Mouse (Mus musculus) spleen, adult 10 weeks (tissue): ENCODE data around the gene Dnaja3. TPM values are rescaled to one million over a fixed set of nuclear protein-coding genes. Genes with fewer than 3 reads are reported as not detected.

Source experiments
- polyA plus RNA-seq: library from polyadenylated mRNA; stranded (reverse); fragments of 350-450 nt; fragmentation: Illumina TruSeq; extraction: RNeasy Lipid Tissue Mini Kit (QIAGEN cat#74804); gene quantifications from one replicate; pipeline ENCODE4 v1.2.3, GENCODE M21; 2015; ENCODE audit warnings: low replicate concordance; ENCODE audit not compliant: insufficient read depth

Gene Dnaja3
- 34.5 TPM for polyA plus RNA-seq

GRCm38 (mm10) chr16:4639831-4640237 lies at the start of gene Dnaja3, which contains the start of gene Vasn:
Gene Dnaja3, plus strand, starts transcription at chr16:4639989.
Gene Vasn, plus strand, starts transcription at chr16:4639941.

GRCm38 (mm10) chr16:4593971-4594813 lies 45.6 kb upstream of the Dnaja3 start, which contains the start of gene Glis2:
Gene Glis2, plus strand, starts transcription at chr16:4594713.

GRCm38 (mm10) chr16:4624481-4625110 lies 15.2 kb upstream of the Dnaja3 start, which contains the start of gene Pam16:
Gene Pam16, minus strand, starts transcription at chr16:4624988.

DNA sequence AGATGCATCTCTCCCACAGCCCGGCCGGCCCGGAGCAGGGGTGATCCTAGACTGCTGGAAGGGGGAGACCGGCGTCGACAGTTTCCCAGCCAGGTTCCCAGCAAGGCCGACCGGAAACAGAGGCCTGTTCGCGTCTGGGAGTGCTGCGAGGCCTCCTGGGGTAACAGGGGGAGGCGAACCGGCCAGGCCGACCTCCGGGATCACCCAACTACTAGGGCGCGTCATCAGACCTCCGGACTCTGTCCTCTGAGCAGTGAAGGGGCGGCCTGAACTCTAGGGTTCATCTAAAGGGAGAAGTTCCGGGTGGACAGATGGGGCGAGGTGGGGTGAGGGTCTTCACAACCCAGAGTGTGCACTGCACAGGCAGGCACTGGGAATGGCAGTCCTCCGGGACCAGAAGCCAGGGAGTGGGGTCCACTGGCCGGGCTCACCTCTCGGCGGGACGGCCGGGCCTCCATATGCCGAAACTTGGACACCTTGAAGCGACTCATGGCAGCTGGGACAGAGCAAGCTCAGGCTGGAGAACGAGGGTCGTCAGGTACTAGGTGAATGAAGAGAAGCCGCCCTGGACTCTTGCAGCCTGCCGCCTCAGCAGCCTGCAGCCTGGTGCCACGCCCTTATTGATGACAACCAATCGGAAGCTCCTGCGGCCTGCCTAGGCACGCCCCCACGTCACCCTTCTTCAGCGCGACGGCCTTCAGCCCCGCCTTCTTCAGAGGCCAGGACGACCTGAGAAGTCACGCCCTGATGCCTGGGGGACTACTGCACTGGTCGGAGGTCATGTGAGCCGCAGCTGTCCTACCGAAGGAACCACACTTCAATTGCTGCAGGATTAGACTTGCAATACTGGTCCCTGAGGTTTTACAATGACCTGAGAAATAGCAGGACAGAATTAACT lies 39.6 kb downstream of the Dnaja3 start, which contains the start of gene Coro7:
Gene Coro7, minus strand, starts transcription at position 657 of the 898 bp plus-strand sequence.

GRCm38 (mm10) chr16:4718753-4719518 lies 79.1 kb downstream of the Dnaja3 start, which contains the start of gene Nmral1:
Gene Nmral1, minus strand, starts transcription at chr16:4719356.

GRCm38 (mm10) chr16:4725780-4726527 lies 86.2 kb downstream of the Dnaja3 start, which contains the start of gene Hmox2:
Gene Hmox2, plus strand, starts transcription at chr16:4726361.

Other genes starting within 250 kb of the Dnaja3 start
- gene Adcy9, start 219.5 kb upstream of the Dnaja3 start, polyA plus RNA-seq = 1.7 TPM
- 1.3 TPM for gene Srl, start 98.2 kb upstream of the Dnaja3 start, polyA plus RNA-seq
- 3.9 TPM for gene Tfap4, start 80.1 kb upstream of the Dnaja3 start, polyA plus RNA-seq
- gene Glis2, start 45.3 kb upstream of the Dnaja3 start, polyA plus RNA-seq = 2.8 TPM
- gene Pam16, start 15.0 kb upstream of the Dnaja3 start, polyA plus RNA-seq = 28.6 TPM
- gene Vasn, start within 50 bp of the Dnaja3 start, polyA plus RNA-seq = 2.1 TPM
- 40.9 TPM for gene Coro7, start 39.8 kb downstream of the Dnaja3 start, polyA plus RNA-seq
- gene Nmral1, start 79.4 kb downstream of the Dnaja3 start, polyA plus RNA-seq = 8.6 TPM
- gene Hmox2, start 86.4 kb downstream of the Dnaja3 start, polyA plus RNA-seq = 95.5 TPM
- gene Cdip1, start 150.3 kb downstream of the Dnaja3 start, polyA plus RNA-seq = 40.5 TPM
- gene 4930562C15Rik, start 195.4 kb downstream of the Dnaja3 start, polyA plus RNA-seq = not detected
- 20.6 TPM for gene Ubald1, start 240.3 kb downstream of the Dnaja3 start, polyA plus RNA-seq
- 49.0 TPM for gene Mgrn1, start 246.3 kb downstream of the Dnaja3 start, polyA plus RNA-seq